Mouse (Mus musculus) olfactory bulb, adult 2 months (tissue): ENCODE measurements around the gene Psenen. TPM values are rescaled to one million over a fixed set of nuclear protein-coding genes. Genes with fewer than 3 reads are reported as not detected.

Experiments used
- H3K27ac ChIP-seq: fragments of 200-500 bp; 2 replicates; pipeline ENCODE4 v1.5.1; 2012; ENCODE audit warnings: low read depth, low read length; ENCODE audit not compliant: insufficient read depth
- H3K4me1 ChIP-seq: fragments of 200-500 bp; 2 replicates; pipeline ENCODE4 v1.6.1; 2012; ENCODE audit warnings: low read length; ENCODE audit not compliant: control insufficient read depth, insufficient read depth
- H3K4me3 ChIP-seq: fragments of 200-500 bp; 2 replicates; pipeline ENCODE4 v1.5.1; 2012; ENCODE audit warnings: mild to moderate bottlenecking, low read depth, low read length, moderate library complexity; ENCODE audit not compliant: insufficient read depth
- CTCF ChIP-seq: fragments of 200-500 bp; IDR thresholded peaks from 2 replicates; pipeline ENCODE4 v1.5.1; 2012; ENCODE audit warnings: low read depth, mild to moderate bottlenecking, low read length, moderate library complexity; ENCODE audit not compliant: insufficient read depth
- POLR2A ChIP-seq: fragments of 200-500 bp; IDR thresholded peaks from 2 replicates; pipeline ENCODE4 v1.6.1; 2012; ENCODE audit warnings: mild to moderate bottlenecking, low read depth, low read length, moderate library complexity; ENCODE audit not compliant: insufficient read depth
- WGBS: fragments of 180-500 bp; shearing (Covaris S2); methylation state at CpG from one replicate; pipeline ENCODE4 v1.1.7; 2018; 5-methylcytosine and 5-hydroxymethylcytosine counted together
- polyA plus RNA-seq: library from polyadenylated mRNA; stranded (reverse); fragments of >200 nt; gene quantifications from 2 replicates; pipeline ENCODE4 v1.2.4, GENCODE M21; 2012; ENCODE audit warnings: low replicate concordance; ENCODE audit not compliant: missing spikeins, insufficient read depth, insufficient read length

Gene Psenen
- polyA plus RNA-seq, 1 experiment = not detected

DNA sequence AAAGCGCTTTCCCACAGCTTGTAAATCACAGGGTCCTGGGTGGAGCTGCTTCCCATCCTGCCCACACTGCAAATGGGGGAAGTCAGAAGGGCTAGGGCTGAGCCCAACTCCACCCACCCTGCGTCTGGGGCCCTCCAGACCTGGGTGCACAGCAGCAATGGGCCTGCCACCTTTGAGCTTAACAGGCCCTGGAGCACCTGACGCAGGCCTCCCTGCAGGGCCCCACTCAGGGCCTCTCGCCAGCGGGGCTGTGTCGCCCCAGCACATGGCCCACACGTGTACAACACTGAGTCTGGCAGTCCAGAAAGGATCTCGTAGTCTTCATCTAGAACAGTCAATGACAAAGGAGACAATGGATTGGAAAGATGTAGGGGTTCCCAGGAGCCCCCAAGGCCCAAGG lies 16.5 kb upstream of the Psenen start:
- 93% methylated on average over 8 of the region's 8 CpGs for WGBS
- TF ChIP-seq POLR2A = no peak
- no peak for TF ChIP-seq CTCF
- no peak overlapping the region for H3K27ac ChIP-seq
- H3K4me1 ChIP-seq = no peaks in the 10 kb centered on the region
- H3K4me3 ChIP-seq = no peak overlapping the region

DNA sequence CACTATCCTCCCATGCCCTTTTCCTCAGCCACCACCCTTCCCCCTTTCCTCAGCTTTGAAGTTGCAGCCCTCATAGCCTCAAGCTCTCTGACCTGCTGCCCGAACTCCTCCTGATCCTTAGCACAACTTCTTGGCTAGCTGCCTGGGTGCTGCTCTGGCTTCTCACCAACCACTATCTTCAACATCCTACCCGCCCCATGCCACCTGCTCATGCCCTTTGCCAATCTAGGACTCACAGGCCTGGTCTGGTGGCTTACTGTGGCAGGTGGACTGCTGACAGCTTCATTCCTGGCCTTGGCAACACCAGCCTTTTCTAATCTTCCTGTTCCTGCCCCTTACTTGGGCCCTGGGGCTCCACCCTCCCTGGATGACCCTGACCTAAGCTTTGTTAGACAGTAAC lies 9.5 kb upstream of the Psenen start:
- Histone ChIP-seq H3K4me1 (no peaks in the 10 kb centered on the region; the same call in 1 of the 2 replicates), H3K27ac (no peak overlapping the region), H3K4me3 (no peak overlapping the region)
- TF ChIP-seq CTCF (no peak), POLR2A (no peak)
- WGBS = 32% methylated on average over 2 of the region's 2 CpGs

DNA sequence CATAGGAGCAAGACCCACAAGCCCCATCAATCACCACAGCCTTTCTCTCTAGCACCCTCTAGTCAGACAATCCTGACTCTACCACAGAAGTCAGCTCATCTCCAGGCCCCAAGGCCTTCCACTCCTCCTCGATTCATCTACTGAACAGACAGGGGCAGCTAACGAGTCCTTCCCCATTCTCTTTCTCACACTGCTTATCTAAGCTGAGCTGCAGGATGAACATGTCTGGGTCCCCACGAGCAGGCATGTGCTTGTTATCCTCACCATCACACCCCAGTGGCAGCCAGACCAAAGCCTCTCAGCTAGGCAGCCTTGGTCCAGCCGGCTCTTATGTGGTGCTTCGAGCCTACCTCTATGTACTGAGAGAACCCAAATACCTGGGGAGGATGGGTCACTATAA lies 9.0 kb upstream of the Psenen start:
- no peaks in the 10 kb centered on the region; the same call in 1 of the 2 replicates for H3K4me1 ChIP-seq
- H3K27ac ChIP-seq = no peak overlapping the region
- 84% methylated on average over 5 of the region's 5 CpGs for WGBS
- no peak overlapping the region for H3K4me3 ChIP-seq
- TF ChIP-seq CTCF (no peak), POLR2A (no peak)

DNA sequence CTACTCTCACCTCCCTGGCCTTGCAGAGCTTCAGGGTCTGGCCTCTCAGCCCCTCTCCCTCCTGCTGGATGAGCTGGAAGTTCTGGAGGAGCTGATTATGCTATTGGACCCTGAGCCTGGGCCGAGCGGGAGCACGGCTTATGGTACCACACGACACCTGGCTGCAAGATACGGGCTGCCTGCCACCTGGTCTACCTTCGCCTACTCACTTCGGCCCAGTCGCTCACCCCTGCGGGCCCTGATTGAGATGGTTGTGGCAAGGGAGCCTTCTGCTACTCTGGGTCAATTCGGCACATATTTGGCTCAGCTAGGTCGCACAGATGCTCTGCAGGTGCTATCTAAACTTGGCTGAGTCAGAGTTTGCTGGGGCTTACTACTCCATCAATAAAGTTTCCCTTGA lies 4.1 kb upstream of the Psenen start:
- TF ChIP-seq POLR2A (no peak), CTCF (no peak)
- Histone ChIP-seq H3K27ac (no peak overlapping the region), H3K4me3 (no peak overlapping the region), H3K4me1 (peaks cover 7% of the 10 kb centered on the region)
- 90% methylated on average over 11 of the region's 11 CpGs for WGBS

DNA sequence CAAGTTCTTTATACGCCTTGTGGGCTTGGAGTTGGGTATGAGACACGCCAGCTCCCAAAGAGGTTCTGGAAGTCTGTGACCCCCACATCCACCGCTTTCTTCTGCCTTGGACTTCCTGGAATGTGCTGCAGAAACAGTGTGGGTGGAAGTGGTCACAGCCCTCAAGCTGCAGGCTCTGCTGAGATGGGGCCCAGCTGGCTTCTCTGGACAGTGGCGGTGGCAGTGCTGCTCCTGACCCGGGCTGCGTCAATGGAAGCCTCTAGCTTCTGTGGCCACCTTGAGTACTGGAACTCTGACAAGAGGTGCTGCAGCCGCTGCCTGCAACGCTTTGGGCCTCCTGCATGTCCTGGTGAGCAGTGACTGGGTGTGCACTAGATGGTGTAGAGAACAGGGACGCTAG lies 2.6 kb upstream of the Psenen start:
- TF ChIP-seq POLR2A (no peak), CTCF (no peak)
- H3K4me1 ChIP-seq = peaks cover 10% of the 10 kb centered on the region
- no peak overlapping the region for H3K4me3 ChIP-seq
- 83% methylated on average over 9 of the region's 9 CpGs for WGBS
- no peak overlapping the region for H3K27ac ChIP-seq

DNA sequence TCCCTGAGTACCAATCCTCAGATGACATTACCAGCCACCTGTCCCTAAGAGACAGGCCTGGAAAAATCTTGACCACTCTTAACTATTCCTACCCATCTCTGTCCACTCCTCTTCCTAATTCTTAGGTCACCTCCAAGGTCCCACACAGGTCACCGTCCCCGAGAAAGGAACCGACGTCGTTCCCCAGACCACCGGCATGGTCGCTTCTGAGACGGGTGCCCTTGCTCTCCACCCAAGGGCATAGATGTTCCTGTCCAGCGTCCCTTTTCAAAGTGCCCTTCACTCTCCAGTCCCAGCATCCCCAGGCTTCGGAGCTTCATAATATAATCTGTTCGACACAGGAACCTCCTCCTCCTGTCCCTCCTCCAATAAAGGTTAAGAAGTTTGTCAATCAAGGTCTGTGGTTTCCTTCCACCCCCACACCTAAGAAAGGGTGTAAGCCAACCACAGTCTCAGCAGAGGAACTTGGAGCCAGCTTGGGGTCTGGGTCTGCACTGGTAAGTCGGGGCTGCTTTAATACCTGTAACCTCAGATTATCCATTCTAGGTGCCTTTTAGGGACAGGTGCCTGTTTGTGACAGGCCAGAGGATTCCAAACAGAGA lies 1.6 kb upstream of the Psenen start, which contains the start of gene Igflr1:
Gene Igflr1 (plus strand): TSS at position 458 of the 602 bp plus-strand sequence.
- Histone ChIP-seq H3K4me1 (peaks cover 10% of the 10 kb centered on the region), H3K27ac (no peak within 1 kb of the TSS), H3K4me3 (no peak within 1 kb of the TSS)
- 92% methylated on average over 12 of the region's 12 CpGs for WGBS
- no peak for TF ChIP-seq CTCF
- TF ChIP-seq POLR2A = no peak

DNA sequence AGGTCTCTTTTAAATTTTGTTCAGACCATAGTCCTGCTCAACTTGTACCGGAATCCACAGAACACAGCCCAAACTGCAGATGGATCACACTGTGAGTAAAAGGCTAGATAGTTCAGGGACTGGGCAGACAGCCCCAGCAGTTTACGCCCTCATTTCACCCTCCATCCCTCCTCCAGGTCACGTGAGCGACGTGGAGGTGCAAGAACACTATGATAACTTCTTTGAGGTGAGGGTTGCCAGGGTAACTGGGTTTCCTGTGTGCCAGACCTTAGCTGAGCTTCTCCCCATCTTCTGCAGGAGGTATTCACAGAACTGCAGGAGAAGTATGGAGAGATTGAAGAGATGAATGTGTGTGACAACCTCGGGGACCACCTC lies 466 bp upstream of the Psenen start:
- peaks cover 12% of the 10 kb centered on the region for H3K4me1 ChIP-seq
- peak overlapping the region; percentile 69 for H3K4me3 ChIP-seq
- 18% methylated on average over 6 of the region's 6 CpGs for WGBS
- no peak for TF ChIP-seq POLR2A
- TF ChIP-seq CTCF = no peak
- H3K27ac ChIP-seq = 0 out of 2 replicates have a peak overlapping the region, but pooled peaks have one; percentile 4

DNA sequence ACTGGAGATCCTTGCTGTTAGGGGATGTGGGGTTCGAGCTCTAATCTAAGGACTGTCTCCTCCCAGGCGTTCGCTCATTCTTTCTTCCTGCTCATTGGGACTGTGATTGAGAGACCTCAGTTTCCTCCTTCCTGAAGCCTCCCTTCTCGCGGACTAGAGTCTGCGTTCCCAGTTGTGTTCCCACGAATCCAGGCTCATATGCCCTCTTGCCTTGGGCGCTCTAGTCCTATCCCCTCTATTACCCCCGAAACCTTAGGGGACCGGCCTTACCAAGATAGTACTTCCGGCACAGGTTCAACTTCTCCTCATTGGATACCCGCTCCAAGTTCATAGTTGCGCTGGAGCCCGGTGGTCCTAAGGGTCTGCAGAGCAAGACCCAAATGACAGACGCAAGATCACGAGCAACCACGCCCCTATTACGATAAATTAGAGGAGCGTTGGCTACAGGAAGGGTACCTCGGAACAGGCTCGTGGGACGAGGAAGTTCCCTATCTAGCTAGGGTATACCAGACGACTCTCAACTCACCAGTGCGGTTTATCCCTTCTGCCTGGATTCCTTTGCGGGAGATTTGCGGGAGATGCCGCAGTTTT lies 806 bp downstream of the Psenen start:
- H3K4me3 ChIP-seq = peak overlapping the region; percentile 65
- TF ChIP-seq CTCF (no peak), POLR2A (no peak)
- peak overlapping the region; percentile 84 for H3K27ac ChIP-seq
- WGBS = under 1% methylated on average over 27 of the region's 27 CpGs
- peaks cover 21% of the 10 kb centered on the region for H3K4me1 ChIP-seq

DNA sequence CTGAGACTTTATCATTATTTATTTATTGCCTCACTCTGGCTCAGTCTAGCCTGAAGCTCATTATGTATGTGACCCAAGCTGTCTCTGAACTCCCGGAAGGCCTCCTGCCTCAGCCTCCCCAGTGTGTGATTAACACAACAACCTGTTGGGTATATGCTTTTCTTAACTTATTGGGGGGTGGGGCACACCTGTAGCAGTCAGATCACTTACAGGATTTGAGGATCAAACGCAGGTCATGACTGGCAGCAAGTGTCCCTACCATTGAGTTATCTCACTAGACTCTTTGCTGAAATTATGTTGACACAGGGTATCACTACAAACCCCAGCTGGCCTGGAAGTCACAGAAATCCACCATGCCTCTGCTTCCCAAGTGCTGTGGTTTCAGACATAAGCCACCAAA lies 3.1 kb downstream of the Psenen start:
- Histone ChIP-seq H3K4me3 (no peak overlapping the region), H3K4me1 (peaks cover 21% of the 10 kb centered on the region), H3K27ac (no peak overlapping the region)
- no peak for TF ChIP-seq CTCF
- no peak for TF ChIP-seq POLR2A
- 65% methylated on average over 2 of the region's 2 CpGs for WGBS
